Mouse (Mus musculus) adrenal gland, postnatal 25 days (tissue): Measurements from ENCODE around the gene Phykpl. TPM values are rescaled to one million over a fixed set of nuclear protein-coding genes. Genes with fewer than 3 reads are reported as not detected.
A peak's percentile ranks its signal among the peaks of the same experiment; 100 is the strongest.
"Not testable (repeated sequence)": the region's sequence is repeated elsewhere in the genome, so short reads cannot be mapped to it uniquely, and the experiment has no call there.

ENCODE experiments used
- DNase-seq: peaks from one replicate; pipeline ENCODE4 v3.0.0; 2021; ENCODE audit warnings: mixed read lengths
- total RNA-seq: library from RNA; stranded (reverse); gene quantifications from 2 replicates; pipeline ENCODE4 v1.2.3, GENCODE M21; 2021

Phykpl gene
- total RNA-seq, 1 experiment from 2014 or later = 41.3 TPM

DNA sequence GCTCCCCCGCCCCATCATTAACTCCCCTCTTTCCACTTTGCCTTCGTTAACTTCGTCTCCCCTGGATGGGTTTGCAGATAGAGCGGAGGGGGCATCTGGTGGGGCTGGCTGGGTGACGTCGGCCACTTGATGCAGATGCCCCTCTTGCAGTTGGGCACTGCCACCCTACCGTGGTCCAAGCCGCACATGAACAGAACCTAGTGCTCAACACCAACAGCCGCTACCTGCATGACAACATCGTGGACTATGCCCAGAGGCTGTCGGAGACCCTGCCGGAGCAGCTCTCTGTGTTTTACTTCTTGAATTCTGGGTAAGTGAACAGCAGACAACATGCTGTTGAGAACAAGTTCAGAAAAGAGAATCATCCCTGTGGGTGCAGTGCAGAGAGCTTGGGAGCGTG, 1.9 kb downstream of the Phykpl start:
- no peak for DNase-seq

DNA sequence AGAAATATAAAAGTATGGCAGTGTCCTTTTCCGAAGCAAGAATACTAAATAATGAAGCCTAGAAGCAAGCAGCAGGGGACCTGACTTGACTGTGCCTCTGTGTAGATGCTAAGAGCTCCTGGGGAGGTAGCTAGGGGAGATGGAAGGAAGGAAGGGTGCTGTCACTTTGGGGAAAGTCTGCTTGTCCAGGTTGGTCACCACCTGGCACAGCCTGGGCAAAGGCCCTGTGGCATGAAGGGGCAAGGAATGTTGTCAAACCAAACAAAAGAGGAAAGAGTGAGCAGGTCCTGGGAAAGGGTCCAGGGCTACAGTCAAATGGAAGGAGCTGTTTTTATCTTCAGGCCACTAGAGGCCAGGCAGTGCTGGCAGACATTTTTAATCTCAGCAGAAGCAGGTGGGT, 2.5 kb downstream of the Phykpl start:
- DNase-seq = no peak

DNA sequence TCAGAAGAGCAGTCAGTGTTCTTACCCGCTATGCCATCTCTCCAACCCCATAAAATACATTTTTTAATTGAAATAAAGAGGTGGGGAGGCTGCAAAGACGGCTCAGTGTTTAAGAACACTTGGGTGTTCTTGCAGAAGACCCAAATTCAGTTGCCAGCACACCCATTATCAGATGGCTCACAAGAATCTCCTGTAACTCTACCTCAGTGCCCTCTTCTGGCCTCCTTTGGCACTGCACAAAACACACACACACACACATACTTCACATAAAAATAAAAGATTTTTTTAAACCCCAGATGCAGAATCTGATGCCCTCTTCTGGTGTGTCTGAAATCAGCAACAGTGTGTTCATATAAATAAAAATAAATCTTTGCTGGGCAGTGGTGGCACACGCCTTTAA, 4.3 kb downstream of the Phykpl start:
- DNase-seq = no peak

DNA sequence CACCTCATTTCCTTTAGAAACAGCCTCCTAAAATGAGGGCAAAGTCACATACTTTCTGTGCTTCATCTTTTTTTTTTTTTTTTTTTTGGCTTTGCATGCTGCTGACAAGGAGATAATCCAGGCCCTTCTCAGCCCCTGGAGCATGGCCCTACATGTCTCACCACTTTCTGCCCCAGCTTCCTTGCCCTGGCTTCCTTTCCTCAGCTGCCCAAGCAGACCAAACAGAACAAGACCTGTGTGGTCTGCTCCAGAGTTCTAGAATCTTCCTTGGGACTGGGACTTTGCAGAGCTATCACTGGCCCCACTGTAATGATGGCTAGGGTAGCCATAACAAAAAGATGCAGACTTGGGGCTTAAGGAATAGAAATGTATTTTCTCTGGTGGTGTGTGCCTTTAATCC, 5.4 kb downstream of the Phykpl start:
- DNase-seq = no peak

DNA sequence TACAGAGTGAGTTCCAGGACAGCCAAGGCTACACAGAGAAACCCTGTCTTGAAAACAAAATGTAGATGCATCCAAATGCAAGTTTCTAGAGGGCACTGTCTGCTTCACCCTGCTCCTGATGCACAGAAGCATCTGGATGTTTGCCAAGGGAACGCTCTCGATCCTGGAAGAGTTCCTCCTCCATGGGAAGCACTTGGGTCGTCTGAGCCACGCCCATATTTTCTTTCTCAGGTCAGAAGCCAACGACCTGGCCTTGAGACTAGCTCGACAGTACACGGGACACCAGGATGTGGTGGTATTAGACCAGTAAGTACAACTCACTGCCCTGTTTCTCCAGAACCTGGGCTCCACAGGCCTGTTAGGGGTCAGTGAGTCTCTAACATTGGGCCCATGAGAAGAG, 6.6 kb downstream of the Phykpl start:
- DNase-seq = no peak

DNA sequence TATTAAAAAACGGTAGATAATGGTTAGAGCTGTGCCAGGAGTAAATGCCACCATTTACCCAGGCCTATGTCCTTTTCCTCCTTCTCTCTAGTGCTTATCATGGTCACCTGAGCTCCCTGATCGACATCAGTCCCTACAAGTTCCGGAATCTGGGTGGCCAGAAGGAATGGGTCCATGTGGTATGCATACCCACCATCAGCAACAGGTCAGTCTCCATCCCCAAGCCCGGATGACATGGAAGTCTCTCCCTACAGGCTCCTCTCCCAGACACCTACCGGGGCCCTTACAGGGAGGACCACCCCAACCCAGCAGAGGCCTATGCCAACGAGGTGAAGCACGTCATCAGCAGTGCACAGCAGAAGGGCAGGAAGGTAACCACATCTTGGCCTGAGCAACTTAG, 7.4 kb downstream of the Phykpl start:
- DNase-seq = no peak

DNA sequence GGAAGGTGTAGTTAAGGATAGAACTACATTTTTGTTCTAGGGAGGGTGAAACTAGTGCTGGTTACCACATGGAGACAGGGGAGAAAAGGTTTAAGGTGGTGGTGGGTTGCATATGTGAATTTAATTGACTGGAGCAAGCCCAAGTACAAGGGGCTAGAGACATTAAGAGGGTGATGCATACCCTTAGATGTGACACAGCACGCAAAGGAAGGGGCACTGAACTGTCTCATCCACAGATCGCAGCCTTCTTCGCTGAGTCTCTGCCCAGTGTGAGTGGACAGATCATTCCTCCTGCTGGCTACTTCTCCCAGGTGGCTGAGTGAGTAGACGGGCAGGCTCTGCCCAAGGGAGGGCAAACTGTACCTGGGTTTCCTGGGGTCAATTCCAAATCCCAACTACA, 8.8 kb downstream of the Phykpl start:
- DNase-seq = no peak

DNA sequence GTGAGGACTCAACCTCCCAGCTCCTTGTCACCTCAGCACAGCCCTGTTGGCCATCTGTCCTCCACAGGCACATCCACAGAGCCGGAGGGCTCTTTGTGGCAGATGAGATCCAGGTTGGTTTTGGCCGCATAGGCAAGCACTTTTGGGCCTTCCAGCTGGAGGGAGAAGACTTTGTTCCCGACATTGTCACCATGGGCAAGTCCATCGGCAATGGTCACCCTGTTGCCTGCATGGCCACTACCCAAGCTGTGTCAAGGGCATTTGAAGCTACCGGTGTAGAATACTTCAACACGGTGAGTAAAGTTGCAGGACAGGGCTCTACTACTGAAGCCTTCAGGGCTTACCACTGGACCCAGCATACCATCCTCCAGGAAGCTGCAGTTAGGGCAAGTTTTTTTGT, 9.3 kb downstream of the Phykpl start:
- no peak for DNase-seq

DNA sequence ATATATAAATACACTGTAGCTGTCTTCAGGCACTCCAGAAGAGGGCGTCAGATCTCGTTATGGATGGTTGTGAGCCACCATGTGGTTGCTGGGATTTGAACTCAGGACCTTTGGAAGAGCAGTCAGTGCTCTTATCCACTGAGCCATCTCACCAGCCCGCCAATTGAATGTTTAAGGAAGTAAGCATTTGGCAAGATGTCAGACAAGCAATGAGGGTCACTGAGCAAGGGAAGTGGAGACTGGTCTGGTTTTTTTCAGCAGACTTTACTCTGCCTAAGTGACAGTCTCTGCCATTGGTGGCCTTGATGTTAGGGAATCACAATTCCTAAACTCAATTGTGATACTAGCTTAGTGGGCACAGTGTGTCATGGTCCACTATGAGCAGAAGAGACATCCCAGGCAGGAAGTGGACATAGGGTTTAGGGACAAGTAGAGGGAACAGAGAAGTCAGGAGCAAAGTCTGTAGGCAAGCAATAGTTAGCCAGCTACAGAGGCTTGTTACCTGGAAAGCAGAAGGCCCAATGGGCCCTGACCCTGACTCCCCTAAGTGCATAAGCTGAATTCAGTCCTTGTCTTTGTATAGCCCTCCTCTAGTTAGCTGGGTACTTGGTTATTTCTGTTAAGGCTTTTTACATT, 10.3 kb downstream of the Phykpl start:
- DNase-seq = no peak

DNA sequence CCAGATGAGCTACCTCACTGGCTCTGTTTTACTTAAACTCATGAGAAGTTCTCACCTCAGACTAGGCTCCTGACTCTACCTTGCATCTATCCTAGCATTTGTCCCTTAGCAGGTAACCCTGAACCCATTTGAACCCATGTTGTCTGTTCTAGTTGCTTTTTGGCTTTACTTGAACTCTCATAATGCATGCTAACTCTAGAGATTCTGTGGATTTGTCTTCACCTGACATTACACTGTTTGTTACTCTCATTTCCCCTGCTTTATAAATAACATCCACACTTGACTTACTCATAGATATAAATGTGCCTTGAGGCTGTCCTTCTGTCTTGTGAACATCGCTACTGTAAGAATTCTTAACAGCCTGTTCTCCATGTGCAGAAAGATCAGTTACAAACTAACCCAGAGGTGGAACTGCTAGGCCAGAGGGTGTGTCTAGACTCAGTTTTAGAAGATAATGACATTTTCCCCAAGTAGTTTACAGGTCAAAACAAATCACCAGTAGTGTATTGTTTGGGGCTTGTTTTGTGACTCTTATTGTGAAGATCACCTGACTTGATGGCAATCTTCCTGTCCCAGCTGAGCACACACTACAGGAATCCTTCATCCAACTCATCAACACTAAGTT, 11.0 kb downstream of the Phykpl start:
- DNase-seq = no peak

DNA sequence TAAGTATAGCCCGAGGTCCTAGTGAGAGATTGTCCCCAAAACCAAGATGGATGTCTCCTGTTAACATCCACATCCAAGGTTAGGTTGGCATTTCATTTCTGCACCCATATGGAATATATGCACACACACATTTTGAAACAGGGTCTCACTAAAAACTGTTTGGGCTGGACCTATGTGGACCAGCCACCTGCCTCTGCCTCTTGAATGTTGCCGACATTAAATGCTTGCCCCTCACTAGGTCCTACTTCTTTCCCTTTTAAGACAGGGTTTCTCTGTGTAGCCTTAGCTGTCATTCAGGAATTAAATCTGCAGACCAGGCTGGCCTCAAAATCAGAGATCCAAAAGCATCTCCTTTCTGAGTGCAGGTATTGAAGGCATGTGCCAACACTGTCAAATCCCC, 13.0 kb downstream of the Phykpl start:
- DNase-seq = no peak

DNA sequence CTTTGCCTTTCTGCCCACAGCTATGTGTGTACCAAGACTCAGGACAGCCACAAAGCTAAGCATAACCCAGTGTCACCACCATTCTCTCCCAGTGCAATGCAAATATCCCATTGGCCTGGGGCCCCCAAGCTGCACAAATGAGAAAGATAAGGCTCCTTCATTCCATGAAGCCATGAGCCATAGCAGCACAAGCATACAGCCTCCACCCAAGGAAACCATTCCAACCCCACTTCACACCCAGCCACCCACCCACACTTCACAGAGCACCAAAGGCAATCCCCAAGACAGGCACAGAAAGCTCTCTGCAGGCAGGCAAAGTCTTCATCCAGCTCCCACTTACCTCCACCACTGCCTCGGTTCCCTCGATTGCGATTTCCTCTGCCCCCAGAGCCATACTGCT, 17.7 kb downstream of the Phykpl start:
- DNase-seq = no peak

DNA sequence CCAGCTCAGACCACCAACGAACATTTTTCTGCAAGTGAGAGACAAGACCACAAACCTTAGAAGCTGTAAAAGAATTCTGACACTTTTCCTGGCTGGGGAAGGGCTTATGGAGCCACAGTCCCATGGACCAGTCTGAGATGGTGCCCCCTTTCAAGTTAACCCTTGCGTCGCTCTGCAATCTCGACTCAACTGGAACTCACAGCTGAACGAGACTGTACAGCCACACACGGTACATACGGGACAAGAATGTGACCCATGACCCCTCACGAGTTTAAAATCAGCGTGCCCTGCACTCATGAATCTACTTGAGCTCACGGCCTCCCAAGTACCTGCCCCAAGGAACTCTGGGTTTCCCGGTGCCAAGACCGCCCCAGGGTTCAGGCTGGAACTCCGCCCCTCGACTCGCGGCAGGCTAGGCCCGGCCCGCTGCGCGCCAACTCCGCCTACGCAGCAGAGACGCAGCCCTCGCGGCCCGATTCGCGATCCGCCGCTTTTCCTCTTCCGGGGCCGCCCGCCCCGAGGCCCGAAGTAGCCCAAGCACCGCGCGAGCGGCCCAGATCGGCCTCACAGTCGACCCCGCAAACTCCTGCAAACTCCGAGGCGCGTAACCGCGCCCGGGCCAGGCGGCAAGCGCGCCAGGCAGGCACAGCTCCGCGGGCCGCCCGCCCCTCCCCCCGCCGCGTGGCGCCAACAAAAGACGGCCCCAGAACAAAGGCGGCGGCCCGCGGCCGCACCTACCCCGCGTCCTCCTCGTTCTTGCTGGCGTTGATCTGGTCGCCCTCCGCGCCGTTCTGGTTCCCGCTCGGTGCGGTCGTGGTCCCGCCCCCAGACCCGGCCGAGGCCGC, 21.3 kb downstream of the Phykpl start:
- peak; percentile 92 for DNase-seq

DNA sequence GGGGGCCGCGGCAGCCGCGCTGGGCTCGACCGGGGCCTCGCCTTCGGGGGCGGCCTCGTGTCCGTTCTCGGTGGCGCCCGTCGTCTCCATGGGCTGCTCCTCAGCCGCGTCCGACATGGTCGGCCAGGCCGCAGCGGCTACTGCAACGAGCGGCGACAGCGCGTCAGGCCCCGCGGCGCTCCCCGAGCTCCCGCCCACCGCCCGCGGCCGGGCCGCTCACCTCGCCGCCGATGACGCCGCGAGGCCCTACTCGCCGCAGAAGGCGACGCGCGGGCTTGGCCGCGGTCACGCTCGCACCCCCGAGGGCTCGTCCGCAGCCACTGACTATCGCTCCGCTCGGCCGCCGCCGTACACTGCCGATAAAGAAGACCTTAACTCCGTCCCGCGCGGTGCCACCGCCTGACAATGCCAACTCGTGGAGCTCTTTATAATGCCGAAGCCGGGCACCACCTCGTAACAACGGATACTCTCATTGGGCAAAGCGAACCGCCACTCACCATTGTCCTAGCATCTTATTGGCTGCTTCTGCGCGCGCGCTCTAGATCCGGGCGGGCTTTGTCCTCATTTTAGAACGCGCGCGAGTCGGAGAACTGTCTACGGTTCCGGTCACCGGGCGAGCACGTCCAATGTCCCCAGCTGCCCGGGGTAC, 22.0 kb downstream of the Phykpl start, which contains the start of gene Hnrnpab:
Hnrnpab (minus strand) TSS at position 401 of the 649 bp plus-strand sequence.
- DNase-seq = peak; percentile 93

DNA sequence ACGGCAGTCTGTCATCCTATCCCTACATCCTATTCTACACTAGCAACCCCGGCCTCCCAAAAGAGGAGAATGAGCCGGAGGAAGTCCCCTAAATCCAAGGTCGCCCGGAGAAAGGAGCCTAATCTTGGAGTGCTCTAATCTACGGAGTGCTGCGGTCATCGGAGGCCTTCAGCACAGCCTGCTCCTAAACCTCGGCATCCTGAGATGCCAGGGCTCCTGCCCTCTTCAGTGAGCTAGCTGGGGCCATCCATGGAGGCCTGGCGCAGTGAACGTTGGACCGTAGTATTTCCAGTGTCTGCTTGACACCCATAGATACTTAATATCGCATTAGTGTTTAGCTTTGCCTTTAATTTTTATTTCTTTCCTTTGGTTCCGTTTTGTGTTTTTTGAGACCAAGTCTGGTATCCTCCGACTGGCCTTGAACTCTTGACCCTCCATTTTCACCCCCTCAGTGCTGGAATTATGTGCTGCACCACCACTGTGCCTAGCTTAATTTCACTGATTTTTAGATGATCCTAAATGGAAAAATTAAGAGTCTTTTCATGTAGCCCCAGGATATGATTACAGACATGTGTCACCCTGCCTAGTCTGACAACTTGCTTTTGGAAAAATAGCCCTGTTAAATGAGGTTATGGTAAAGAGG, 22.7 kb downstream of the Phykpl start:
- no peak for DNase-seq

DNA sequence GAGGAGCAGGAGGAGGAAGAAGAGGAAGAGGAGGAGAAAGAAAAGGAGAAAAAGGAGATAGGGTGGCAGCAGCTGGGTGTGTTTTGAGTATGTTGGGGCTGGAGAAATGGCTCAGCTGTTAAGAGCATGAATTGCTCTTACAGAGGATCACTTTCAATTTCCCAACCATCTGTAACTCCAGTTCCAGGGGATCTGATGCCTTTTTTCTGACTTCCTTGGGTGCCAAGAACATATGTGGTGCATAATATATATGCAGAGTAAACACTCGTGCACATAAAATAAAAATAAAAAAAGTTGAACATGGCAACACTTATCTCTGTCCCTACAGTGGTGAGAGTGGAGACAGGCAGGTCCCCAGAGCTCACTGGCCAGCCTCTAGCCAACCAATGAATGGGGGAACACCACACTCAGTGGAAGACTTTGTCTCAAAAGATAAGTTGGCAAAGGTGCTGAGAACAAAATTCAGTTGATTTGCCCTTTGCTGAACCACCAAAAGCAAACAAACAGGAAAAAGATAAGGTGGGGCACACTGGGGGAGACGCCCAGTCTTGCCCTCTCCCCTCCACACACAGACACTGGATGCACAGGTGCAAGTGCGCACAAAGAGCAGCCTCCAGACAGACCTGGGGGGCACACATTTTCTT, 24.8 kb downstream of the Phykpl start:
- DNase-seq = no peak

DNA sequence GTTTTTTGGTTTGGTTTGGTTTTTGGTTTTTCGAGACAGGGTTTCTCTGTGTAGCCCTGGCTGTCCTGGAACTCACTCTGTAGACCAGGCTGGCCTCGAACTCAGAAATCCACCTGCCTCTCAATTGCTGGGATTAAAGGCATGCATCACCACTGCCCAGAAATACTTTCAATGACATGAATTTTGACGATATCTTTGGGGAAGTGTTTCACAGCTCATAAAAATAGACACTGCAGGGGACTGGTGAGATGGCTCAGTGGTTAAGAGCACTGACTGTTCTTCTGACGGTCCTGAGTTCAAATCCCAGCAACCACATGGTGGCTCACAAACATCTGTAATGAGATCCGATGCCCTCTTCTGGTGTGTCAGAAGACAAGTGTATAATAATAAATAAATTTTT, 25.4 kb downstream of the Phykpl start:
- not testable (repeated sequence) for DNase-seq

DNA sequence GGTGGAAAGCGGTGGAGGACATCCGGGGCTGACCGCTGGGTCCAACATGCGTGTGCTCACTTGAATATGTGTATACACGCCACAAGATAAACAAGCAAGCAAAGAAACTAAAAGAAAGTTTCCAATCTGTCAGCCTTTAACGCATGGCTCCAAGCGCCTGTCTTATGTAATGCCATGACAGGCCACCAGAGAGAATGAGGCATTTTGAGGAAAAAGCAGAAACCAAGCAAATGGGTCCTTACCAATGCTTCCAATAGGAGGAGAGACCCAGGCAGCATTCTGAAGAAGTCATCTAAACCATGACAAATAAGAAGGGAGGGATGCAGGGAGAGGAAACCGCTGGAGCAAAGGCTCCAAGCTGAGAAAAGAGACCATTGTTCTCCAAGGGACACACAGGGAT, 29.7 kb downstream of the Phykpl start:
- no peak for DNase-seq

DNA sequence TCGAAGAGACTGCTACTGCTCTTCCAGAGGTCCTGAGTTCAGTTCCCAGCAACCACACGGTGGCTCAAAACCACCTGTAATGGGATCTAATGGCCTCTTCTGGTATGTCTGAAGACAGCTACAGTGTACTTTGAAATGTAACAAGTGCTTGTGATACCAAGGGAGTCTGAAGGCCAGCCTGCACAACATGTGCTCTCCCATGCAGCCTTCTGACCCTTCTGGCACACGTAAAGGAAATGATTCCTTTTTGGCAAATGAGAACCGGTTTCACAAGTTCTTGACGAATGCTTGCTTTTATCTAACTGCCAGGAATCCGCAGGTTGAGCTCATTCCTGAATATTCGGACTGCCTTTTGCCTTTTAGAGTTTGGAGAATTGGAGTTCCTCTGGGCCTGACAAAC, 30.6 kb downstream of the Phykpl start:
- no peak for DNase-seq

DNA sequence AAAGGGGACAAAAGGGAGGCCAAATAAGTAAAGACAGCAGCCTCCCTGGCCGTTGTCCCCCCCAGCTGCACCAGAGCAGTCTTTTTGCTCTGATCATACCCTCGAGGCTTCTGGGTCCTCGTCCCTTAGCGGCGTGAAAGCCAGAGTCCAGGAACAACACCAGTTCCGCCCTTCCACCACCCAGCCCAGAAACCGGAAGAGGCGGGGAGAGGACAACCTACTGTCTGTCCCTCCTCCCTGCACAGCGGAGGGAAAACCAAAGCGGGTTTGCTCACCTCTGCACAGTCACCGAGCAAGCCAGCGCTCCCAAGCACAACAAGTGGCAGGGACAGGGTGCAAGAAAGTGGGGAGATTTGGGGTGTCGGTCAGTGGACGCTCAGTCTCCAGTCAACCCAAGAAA, 31.0 kb downstream of the Phykpl start:
- DNase-seq = peak; percentile 76

DNA sequence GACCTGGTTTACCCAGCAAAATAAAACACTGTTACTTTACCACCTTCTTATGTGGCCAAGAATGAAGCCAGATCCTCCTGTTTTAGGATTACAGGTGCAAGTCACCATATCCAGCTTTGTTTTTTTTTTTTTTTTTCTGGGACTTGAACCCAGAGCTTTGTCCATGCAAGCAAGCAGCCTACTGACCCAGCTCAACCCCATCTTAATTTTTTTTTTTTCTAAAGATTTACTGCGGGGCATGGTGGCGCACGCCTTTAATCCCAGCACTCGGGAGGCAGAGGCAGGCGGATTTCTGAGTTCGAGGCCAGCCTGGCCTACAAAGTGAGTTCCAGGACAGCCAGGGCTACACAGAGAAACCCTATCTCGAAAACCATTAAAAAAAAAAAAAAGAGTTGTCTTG, 31.6 kb downstream of the Phykpl start:
- DNase-seq = not testable (repeated sequence)

DNA sequence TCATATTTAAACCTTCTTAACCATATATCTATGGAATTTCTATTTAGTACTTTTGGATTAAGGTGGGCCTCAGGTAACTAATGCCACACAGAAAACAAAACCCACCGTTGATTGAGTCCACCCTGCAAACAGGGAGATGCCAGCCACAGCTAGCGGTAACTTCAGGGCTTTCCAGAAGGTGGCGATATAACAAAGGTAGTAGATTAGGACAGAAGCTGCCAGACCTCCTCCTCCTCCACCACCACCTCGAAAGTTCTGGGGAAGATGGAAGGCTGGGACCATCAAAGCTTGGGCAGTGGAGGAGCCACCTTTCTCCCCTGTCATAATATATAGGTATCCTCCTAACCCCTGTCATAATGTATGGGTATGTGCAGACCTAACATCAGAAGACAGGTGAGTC, 33.1 kb downstream of the Phykpl start:
- peak; percentile 50 for DNase-seq
